Comparison of ENCODE assay signal across 8 mouse cellular contexts in genomic region chr1:184034741-184035181, GRCm38 (mm10). TPM values are rescaled to one million over a fixed set of nuclear protein-coding genes. Genes with fewer than 3 reads are reported as not detected.
DNase-seq lines count a peak whose midpoint lies in the region; ATAC-seq and TF ChIP-seq lines count a peak whose summit lies in the region.

No protein-coding gene starts in this region.

- H3K9ac ChIP-seq in hindbrain, embryonic 14.5 days = peak overlapping the region; percentile 53
- peak overlapping the region; percentile 54 for H3K9ac ChIP-seq in limb, embryonic 14.5 days (ENCODE audit: low read depth, low read length, severe bottlenecking)
- peak overlapping the region; percentile 59 for H3K9ac ChIP-seq in neural tube, embryonic 12.5 days

- ATAC-seq in hindbrain, embryonic 14.5 days (ENCODE audit: low FRiP score) = no peak
- ATAC-seq in limb, embryonic 14.5 days (ENCODE audit: low FRiP score, low read depth) = no peak
- ATAC-seq in neural tube, embryonic 12.5 days (ENCODE audit: low FRiP score, low read depth) = peak; percentile 4; the same call in 1 of the 2 replicates

- H3K4me2 ChIP-seq in hindbrain, embryonic 14.5 days (replicated peaks) = peak overlapping the region; percentile 77
- H3K4me2 ChIP-seq in limb, embryonic 14.5 days (replicated peaks; ENCODE audit: low read depth, low read length, severe bottlenecking) = peak overlapping the region; percentile 93
- H3K4me2 ChIP-seq in neural tube, embryonic 12.5 days (replicated peaks) = peak overlapping the region; percentile 77

- no peaks in the 10 kb centered on the region for H3K27me3 ChIP-seq in hindbrain, embryonic 14.5 days (ENCODE audit: control insufficient read depth, insufficient read depth, low read length)
- no peaks in the 10 kb centered on the region for H3K27me3 ChIP-seq in limb, embryonic 14.5 days (ENCODE audit: control insufficient read depth, insufficient read depth, low read length)
- H3K27me3 ChIP-seq in neural tube, embryonic 12.5 days (replicated peaks) = no peaks in the 10 kb centered on the region

- 2% methylated on average over 12 of the region's 12 CpGs for WGBS in lung, adult 2 months
- WGBS in hindbrain, embryonic 14.5 days = 0% methylated on average over 12 of the region's 12 CpGs
- WGBS in limb, embryonic 14.5 days = 0% methylated on average over 12 of the region's 12 CpGs
- WGBS in neural tube, embryonic 12.5 days = under 1% methylated on average over 12 of the region's 12 CpGs

- no peak for TF ChIP-seq CTCF in lung, adult 2 months (IDR thresholded peaks at IDR 0.05; ENCODE audit: insufficient read depth, low read length)

- H3K27ac ChIP-seq in hindbrain, embryonic 14.5 days = peak overlapping the region; percentile 67
- 0 out of 2 replicates have a peak overlapping the region, but pooled peaks have one; percentile 22 for H3K27ac ChIP-seq in limb, embryonic 14.5 days (replicated peaks; ENCODE audit: low read depth, low read length)
- peak overlapping the region; percentile 47; the same call in 1 of the 2 replicates for H3K27ac ChIP-seq in neural tube, embryonic 12.5 days

- no peaks in the 10 kb centered on the region for H3K4me1 ChIP-seq in lung, adult 2 months (ENCODE audit: control insufficient read depth, insufficient read depth, low read length)
- peaks cover 14% of the 10 kb centered on the region; the same call in 1 of the 2 replicates for H3K4me1 ChIP-seq in hindbrain, embryonic 14.5 days (replicated peaks; ENCODE audit: control insufficient read depth, insufficient read depth, low read length)
- H3K4me1 ChIP-seq in limb, embryonic 14.5 days (ENCODE audit: control insufficient read depth, insufficient read depth, low read length) = peaks cover 10% of the 10 kb centered on the region; the same call in 1 of the 2 replicates
- peaks cover 15% of the 10 kb centered on the region for H3K4me1 ChIP-seq in neural tube, embryonic 12.5 days

- no peaks in the 10 kb centered on the region for H3K9me3 ChIP-seq in hindbrain, embryonic 14.5 days (ENCODE audit: control insufficient read depth, low read length)
- no peaks in the 10 kb centered on the region for H3K9me3 ChIP-seq in limb, embryonic 14.5 days (ENCODE audit: control insufficient read depth, low read length)
- no peaks in the 10 kb centered on the region for H3K9me3 ChIP-seq in neural tube, embryonic 12.5 days

- peak; percentile 32 for DNase-seq in lung, adult 2 months
- DNase-seq in lung, postnatal 25 days (ENCODE audit: low spot score) = no peak
- peak; percentile 56 for DNase-seq in T-cell, adult 2 months (ENCODE audit: low spot score)
- DNase-seq in embryo, embryonic 9.5 days (ENCODE audit: extremely low spot score) = peak; percentile 57
- DNase-seq in hindbrain, embryonic 14.5 days (ENCODE audit: low spot score) = peak; percentile 56
- DNase-seq in limb, embryonic 14.5 days (ENCODE audit: low spot score) = no peak
- DNase-seq in ovary, adult 18-20 months (ENCODE audit: low spot score) = no peak

- H3K4me3 ChIP-seq in lung, adult 2 months (replicated peaks; ENCODE audit: extremely low read depth, low read depth, low read length) = peak overlapping the region; percentile 87
- H3K4me3 ChIP-seq in hindbrain, embryonic 14.5 days (replicated peaks; ENCODE audit: low read length) = peak overlapping the region; percentile 50
- peak overlapping the region; percentile 74 for H3K4me3 ChIP-seq in limb, embryonic 14.5 days (replicated peaks; ENCODE audit: low read length)
- H3K4me3 ChIP-seq in neural tube, embryonic 12.5 days = peak overlapping the region; percentile 59

- no peak for TF ChIP-seq POLR2A in lung, adult 2 months (IDR thresholded peaks at IDR 0.05; ENCODE audit: borderline replicate concordance, extremely low read depth, low read depth, low read length)
- no peak for TF ChIP-seq POLR2A in limb, embryonic 14.5 days (IDR thresholded peaks at IDR 0.05; ENCODE audit: borderline replicate concordance, extremely low read depth, insufficient read depth, insufficient read length)

- H3K36me3 ChIP-seq in hindbrain, embryonic 14.5 days (replicated peaks; ENCODE audit: control insufficient read depth, insufficient read depth) = no peaks in the 10 kb centered on the region
- peaks cover 7% of the 10 kb centered on the region; the same call in 1 of the 2 replicates for H3K36me3 ChIP-seq in limb, embryonic 14.5 days (ENCODE audit: control insufficient read depth, insufficient read depth, low read length)
- no peaks in the 10 kb centered on the region for H3K36me3 ChIP-seq in neural tube, embryonic 12.5 days

RNA-seq across cellular contexts. Expression of gene 1700056E22Rik, which starts 0.7 kb away (rescaled TPM):
- 0.97 and 1.9 TPM in 2 replicates for polyA plus RNA-seq in lung, adult 2 months (2012; rRNA removed)
- polyA plus RNA-seq in hindbrain, embryonic 14.5 days (2014; fragmentation: Nextera tagmentation; extraction: Ambion mirVana) = 0.37 and 0.75 TPM in 2 replicates
- 1.8 and 2.1 TPM in 2 replicates for polyA plus RNA-seq in limb, embryonic 14.5 days (2012; rRNA removed)
- 2.1 and 2.5 TPM in 2 replicates for polyA plus RNA-seq in limb, embryonic 14.5 days (2014; fragmentation: Nextera tagmentation; extraction: Ambion mirVana)
- 1.5 and 2.1 TPM in 2 replicates for polyA plus RNA-seq in neural tube, embryonic 12.5 days (2016; fragmentation: Nextera tagmentation; extraction: Ambion mirVana)

RNA-seq across cellular contexts. Expression of gene Dusp10, which starts 21.7 kb away (rescaled TPM):
- polyA plus RNA-seq in lung, adult 2 months (2012; rRNA removed) = 13.6 and 16.4 TPM in 2 replicates
- polyA plus RNA-seq in hindbrain, embryonic 14.5 days (2014; fragmentation: Nextera tagmentation; extraction: Ambion mirVana) = 4.4 and 5.2 TPM in 2 replicates
- polyA plus RNA-seq in limb, embryonic 14.5 days (2012; rRNA removed) = 22.1 and 29.6 TPM in 2 replicates
- 14.3 and 16.7 TPM in 2 replicates for polyA plus RNA-seq in limb, embryonic 14.5 days (2014; fragmentation: Nextera tagmentation; extraction: Ambion mirVana)
- polyA plus RNA-seq in neural tube, embryonic 12.5 days (2016; fragmentation: Nextera tagmentation; extraction: Ambion mirVana) = 6.6 and 6.8 TPM in 2 replicates

Comparison
In these comparisons a context has a peak if more than half of its experiments do, and no peak if none do; other contexts are left out.
1. DNase-seq: peak in lung, adult 2 months (single experiment), T-cell, adult 2 months (single experiment), embryo, embryonic 9.5 days (single experiment) and hindbrain, embryonic 14.5 days (single experiment); none in lung, postnatal 25 days (single experiment), limb, embryonic 14.5 days (single experiment) and ovary, adult 18-20 months (single experiment).
2. Peak in every context shown above with its lines, with median percentiles within 50 percentile points of each other: H3K4me3 ChIP-seq, H3K27ac ChIP-seq, H3K4me2 ChIP-seq and H3K9ac ChIP-seq.